Mouse (Mus musculus) telencephalon, adult 2 months (tissue): ENCODE results near the gene Abca12.

ENCODE experiments used
- DNase-seq: peaks from one replicate; pipeline ENCODE4 v3.0.0-alpha.2; 2011; ENCODE audit warnings: low read depth, low spot score

Gene Abca12

GRCm38 (mm10) chr1:71414810-71415209, at the start of gene Abca12:
Gene Abca12, minus strand, starts transcription at chr1:71414910.
- DNase-seq: no peak

DNA sequence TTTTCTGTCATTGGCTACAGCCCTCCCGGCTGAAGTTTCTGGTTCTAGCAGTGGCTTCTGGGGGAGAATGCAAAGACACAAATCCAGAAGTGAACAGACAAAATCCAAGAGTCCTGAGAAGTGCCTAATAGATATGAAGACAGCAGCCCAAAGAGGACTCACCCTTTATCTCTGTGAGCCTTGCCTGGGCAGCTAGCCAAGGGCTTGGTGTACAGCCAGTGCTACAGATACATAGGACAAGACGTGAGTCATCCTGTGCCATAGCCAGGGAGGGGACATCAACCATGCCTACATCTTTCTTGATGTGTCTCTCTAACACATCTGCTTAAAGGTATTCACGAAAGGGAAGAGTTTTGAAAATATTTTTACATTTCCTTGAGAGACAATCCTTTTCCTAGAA, 43.3 kb upstream of the Abca12 start:
- no peak for DNase-seq

- peak; percentile 8 for DNase-seq
Measured at GRCm38 (mm10) chr1:71447424-71447823, 32.7 kb upstream of the Abca12 start.

GRCm38 (mm10) chr1:71421741-71422333, 7.1 kb upstream of the Abca12 start:
- DNase-seq: no peak

GRCm38 (mm10) chr1:71418467-71418866, 3.8 kb upstream of the Abca12 start:
- DNase-seq: peak; percentile 33

- DNase-seq: no peak
Measured at GRCm38 (mm10) chr1:71417951-71418350, 3.2 kb upstream of the Abca12 start.

GRCm38 (mm10) chr1:71414084-71414483, 626 bp downstream of the Abca12 start:
- DNase-seq: no peak

DNA sequence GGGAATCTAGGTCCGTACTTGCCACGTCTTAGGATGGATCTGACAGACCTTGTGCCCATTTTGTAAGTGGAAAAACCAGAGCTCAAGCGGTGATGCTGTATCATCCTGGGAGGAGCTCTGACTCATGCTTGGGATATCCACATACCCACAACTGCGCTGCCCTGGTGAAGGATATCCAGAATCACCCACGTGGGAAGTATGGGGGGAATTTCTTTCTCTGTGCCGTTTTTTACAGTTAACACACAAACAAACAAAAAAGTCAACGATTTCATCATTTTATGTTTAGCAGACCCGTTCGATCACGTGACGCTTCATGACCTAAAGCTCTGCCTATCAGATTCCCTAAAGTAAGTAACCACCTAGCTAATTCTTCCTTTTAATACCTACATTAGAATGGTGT, 1.6 kb downstream of the Abca12 start:
- DNase-seq: no peak

DNA sequence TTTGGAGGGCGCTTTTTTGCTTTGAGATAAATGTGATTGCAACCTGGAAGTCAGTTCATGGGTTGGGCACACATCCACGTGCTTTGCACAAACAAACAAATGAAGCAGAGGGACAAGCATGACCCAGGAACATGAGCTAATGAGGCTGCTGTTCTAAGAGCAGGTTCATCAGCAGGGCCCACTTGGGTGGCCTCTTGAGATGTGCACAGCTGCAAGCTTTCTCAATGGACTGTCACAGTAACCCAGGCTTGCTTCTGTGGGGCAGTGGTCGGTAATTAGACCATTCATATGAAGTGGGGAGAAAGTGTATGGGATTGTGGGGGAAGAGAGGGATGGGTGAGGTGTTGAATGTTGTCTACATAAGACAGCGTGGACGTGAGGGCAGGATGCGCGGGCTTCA, 7.0 kb downstream of the Abca12 start:
- DNase-seq: no peak

GRCm38 (mm10) chr1:71397635-71398034, 17.1 kb downstream of the Abca12 start:
- no peak for DNase-seq

DNA sequence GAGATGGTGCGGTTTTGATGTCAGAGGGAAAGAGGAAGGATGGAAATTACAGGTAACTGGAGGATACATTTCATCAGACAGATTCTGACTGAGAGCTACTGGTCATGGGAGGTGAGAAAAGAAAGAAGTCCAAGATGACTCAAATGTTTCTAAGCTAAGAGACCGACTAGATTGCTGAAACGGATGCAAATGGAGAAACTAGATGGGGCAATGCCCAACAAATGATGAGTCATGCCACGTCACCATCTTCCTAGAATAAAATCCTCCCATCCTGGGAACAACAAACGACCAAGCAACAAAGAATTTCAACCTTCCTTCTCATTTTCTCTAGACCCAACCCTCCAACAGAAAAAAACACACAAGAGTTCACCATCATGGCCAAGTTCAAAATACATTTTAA, 18.6 kb downstream of the Abca12 start:
- no peak for DNase-seq

DNA sequence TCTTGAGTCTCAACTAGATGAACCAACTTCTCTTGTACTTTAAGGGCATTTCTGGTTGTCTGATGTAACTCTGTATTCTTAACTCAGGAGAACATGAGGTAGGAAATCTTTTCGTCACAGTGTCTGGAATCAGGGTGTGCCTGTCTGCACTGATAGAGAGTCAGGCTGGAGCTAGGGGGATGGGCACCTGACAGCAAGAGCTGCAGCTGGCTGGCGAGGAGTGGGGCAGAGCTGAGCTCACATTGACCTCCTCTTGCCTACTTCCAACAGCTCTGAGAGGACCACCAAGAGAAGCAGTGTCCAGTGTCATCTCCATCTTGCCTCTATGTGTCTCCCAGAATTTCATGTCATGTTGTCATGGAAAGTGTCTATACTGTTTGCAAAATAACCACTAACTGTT, 20.5 kb downstream of the Abca12 start:
- DNase-seq: no peak

DNA sequence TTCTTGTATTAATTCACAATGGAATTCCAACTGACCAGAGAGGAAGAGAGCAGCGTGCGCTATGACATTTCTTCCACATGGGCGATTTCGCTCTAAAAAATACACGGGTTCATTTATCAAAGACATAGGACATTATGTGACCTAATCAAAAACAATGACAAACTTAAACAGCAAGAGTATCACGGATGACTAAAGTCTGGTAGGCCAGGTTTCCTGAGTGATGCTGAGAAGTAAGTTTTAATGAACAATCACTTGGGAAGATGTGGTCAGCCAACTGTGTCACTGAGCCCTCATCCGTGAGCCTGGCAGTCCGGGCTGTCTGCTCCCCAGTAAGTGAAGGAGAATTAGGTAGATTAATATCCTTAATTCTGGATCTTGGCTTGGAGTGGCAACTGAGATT, 21.2 kb downstream of the Abca12 start:
- no peak for DNase-seq

DNA sequence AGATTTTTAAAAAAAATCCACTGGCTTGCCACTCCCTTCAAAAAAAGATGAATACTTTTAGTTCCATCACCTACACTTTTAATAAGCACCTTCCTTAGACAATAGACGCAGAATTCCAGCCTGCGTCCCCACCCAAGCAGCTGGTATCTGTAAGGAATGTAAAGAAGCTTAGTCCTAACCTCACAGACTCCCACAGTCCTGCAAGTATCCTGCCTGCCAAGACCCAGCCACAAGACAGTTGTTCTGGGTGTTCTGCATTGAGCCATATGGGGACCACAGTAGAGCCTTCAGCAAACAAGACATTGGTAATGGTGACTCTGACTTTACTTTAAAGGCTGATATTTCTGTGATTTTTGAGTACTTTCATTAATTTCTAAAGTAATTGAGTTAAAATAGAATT, 22.2 kb downstream of the Abca12 start:
- no peak for DNase-seq

DNA sequence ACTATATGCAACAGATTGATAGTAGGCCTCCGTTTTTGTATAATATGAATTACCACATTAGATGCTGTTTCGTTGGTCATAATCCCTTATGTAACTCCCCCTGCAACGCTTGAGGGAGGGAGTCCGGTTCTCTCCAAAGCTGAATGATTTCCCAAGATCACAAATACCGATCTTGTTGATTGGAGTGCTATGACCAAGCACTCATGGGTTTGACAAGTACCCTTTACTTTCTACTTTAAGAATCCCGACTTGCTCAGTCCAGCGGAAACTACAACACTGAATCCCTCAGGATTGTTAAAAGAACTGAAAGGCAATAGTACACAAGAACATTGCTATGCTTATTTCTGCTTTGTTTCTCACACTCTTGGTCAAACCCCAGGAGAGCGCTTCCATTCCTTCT, 28.1 kb downstream of the Abca12 start:
- no peak for DNase-seq

GRCm38 (mm10) chr1:71384098-71384497, 30.6 kb downstream of the Abca12 start:
- DNase-seq: no peak

DNA sequence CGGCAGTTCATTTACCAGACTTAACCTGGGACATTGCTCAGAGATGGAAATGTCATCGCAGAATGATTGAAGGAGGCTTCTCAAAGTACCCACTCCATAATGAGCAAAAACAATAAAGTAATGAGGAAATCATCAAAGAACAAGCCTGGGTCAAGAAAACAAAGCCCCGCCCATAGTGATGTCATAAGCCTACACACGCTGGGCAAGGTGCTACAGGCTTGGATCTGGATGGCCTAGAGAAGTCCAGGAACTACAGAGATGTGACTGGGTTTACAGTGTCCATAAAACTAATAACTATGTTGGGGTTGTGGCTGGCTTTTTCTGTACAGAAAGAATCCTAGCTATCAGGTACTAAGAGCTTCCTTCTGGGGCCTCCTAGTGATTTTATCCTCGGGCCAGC, 41.6 kb downstream of the Abca12 start:
- DNase-seq: no peak

DNA sequence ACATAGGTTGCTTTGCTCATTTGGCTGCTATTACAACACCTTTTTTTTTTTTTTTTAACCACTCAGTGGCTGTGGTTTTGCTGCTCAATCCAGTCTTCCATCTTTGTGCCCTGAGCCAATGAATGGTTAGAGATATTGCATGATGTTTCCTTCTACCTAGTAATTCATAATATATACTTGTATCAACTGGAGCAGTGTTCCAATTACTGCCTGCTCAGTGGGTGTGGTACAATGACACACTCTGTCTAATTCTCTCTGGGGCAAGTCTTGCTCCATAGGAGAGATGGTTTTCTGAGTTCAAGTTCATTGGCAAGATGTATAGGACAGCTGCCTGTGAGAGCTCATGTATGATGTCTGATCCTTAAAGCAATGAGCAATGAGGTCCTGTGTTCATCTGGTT, 44.4 kb downstream of the Abca12 start:
- DNase-seq: no peak

DNA sequence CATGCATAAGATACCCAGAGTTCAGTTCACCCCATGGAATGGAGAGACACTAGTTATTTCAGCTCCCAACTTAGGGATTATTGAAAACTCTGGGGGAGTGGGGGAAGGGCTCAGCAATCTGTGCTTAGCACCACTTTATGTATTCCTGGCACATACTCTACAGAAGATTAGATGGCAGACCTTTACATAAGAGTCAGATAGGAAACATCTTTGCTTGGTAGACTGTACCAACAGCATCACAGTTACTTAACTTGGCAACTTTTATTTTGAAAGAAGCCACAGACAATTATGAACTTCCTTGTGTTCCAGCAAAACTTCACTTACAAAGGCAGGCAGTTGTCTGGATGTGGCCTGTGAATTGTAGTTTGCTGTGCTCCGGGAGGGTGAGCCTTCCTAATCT, 46.9 kb downstream of the Abca12 start:
- DNase-seq: no peak

- DNase-seq: no peak
Measured at GRCm38 (mm10) chr1:71342861-71343554, 71.7 kb downstream of the Abca12 start.

DNA sequence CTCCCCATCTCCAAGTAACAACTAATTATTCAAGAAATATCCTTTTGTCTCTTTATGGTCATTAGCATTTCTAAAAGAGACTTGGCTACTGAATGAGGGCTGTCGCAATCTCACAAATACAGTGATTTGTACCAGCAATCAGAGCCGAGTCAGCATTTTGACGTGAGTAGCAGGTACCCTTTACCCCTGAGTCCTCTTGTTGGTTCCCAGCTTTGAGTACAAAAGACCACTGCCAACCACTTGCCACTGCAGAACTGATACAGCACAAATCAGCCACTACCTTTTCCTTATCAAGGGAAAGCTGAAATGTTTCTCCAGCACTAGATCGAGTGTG, 72.5 kb downstream of the Abca12 start:
- no peak for DNase-seq

GRCm38 (mm10) chr1:71341370-71342260, 73.1 kb downstream of the Abca12 start:
- DNase-seq: no peak
